Mouse (Mus musculus): ENCODE results near the gene Ikzf2. TPM values are rescaled to one million over a fixed set of nuclear protein-coding genes. Genes with fewer than 3 reads are reported as not detected.

The Ikzf2 gene
- polyA plus RNA-seq, 1 experiment from 2014 or later: 1.9 TPM

DNA sequence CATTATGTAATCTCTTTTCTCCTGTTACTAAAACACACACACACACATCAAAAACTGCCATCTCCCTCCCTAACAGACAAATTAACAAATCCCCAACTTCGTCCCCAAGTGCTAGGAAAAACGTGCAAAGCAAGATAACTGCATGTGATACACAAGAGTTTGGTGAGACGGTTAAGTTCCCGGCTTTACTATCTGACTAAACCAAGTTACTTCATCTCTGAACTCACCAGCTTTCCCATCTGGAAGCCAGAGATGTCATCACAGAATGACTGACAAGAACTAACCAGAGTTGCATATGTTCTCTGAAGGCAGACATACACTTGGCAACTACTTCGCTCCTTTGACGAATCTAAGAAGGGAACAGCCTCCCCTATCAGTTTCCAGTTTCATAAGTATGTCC is 56.5 kb downstream of the Ikzf2 start:
- Histone ChIP-seq H3K27me3 (replicated peaks) (no peaks in the 10 kb centered on the region), H3K36me3 (no peaks in the 10 kb centered on the region), H3K27ac (replicated peaks) (no peak overlapping the region), H3K9ac (no peak overlapping the region), H3K9me3 (no peaks in the 10 kb centered on the region), H3K4me3 (no peak overlapping the region), H3K4me1 (no peaks in the 10 kb centered on the region), H3K4me2 (no peak overlapping the region)
- 56% methylated on average over 6 of the region's 6 CpGs for WGBS
- no peak for ATAC-seq (ENCODE audit: extremely low read depth, insufficient number of reproducible peaks, low FRiP score, low TSS enrichment)

- Histone ChIP-seq H3K4me2 (no peak overlapping the region), H3K4me3 (no peak overlapping the region), H3K9me3 (no peaks in the 10 kb centered on the region), H3K27me3 (replicated peaks) (no peaks in the 10 kb centered on the region), H3K9ac (no peak overlapping the region), H3K4me1 (no peaks in the 10 kb centered on the region), H3K36me3 (no peaks in the 10 kb centered on the region), H3K27ac (replicated peaks) (no peak overlapping the region)
- WGBS: 74% methylated on average over 8 of the region's 8 CpGs
- no peak for ATAC-seq (ENCODE audit: extremely low read depth, insufficient number of reproducible peaks, low FRiP score, low TSS enrichment)
These were observed 57.5 kb downstream of the Ikzf2 start for GRCm38 (mm10) chr1:69629513-69629912.

DNA sequence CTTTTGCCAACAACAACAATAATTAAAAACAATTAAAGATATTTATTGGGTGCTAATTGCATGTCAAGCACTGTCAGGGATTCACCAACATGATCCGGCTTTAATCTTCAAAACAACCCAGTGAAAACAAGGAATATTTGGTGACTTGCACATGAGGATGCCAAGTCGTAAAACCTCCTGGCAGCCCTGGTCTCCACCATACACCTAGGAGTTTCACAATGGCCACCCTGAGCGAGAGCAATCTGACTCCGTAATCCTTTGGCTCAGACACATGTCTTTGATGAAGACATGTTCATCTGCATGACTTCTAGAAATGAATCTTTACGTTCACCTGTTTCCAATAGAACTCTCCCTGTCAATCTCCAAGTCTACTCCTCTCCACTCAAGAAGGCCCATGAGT is 75.0 kb downstream of the Ikzf2 start:
- peaks cover 21% of the 10 kb centered on the region for H3K4me1 ChIP-seq
- WGBS: 90% methylated on average over 5 of the region's 5 CpGs
- H3K9ac ChIP-seq: no peak overlapping the region
- H3K27me3 ChIP-seq (replicated peaks): no peaks in the 10 kb centered on the region
- no peaks in the 10 kb centered on the region for H3K36me3 ChIP-seq
- no peak overlapping the region for H3K27ac ChIP-seq (replicated peaks)
- ATAC-seq (ENCODE audit: extremely low read depth, insufficient number of reproducible peaks, low FRiP score, low TSS enrichment): no peak
- H3K4me2 ChIP-seq: no peak overlapping the region
- no peak overlapping the region for H3K4me3 ChIP-seq
- H3K9me3 ChIP-seq: no peaks in the 10 kb centered on the region

DNA sequence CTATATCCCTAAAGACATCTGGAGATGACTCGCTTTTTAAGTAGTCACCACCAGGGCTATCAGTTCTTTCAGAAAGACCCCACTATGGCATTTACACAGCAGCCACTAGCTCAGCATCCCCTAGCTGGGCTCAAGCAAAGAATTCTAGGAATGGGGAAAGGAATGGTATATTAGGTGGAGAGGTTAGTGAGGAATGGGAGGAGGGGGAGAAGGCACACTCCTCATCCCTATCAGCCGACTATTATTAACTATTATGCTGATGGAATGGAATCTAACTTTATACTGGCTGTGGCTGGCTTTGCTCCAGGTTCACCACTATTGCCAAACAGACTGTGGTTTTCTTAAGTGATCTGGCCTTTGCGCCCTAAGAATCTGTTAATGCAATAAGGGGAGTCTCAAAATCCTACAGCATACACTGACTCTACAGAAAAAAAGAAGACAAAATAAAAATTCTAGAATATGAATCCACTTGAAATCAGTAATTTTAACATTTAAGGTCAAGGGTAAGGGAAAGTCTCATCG is 75.8 kb downstream of the Ikzf2 start:
- 52% methylated on average over 4 of the region's 4 CpGs for WGBS

GRCm38 (mm10) chr1:69610791-69611190 is 76.3 kb downstream of the Ikzf2 start:
- no peaks in the 10 kb centered on the region for H3K36me3 ChIP-seq
- peak overlapping the region; percentile 24; the same call in 1 of the 2 replicates for H3K27ac ChIP-seq (replicated peaks)
- no peak overlapping the region for H3K9ac ChIP-seq
- ATAC-seq (ENCODE audit: extremely low read depth, insufficient number of reproducible peaks, low FRiP score, low TSS enrichment): no peak
- H3K27me3 ChIP-seq (replicated peaks): no peaks in the 10 kb centered on the region
- H3K4me3 ChIP-seq: no peak overlapping the region
- H3K4me1 ChIP-seq: peaks cover 21% of the 10 kb centered on the region
- no peaks in the 10 kb centered on the region for H3K9me3 ChIP-seq
- 63% methylated on average over 7 of the region's 7 CpGs for WGBS
- peak overlapping the region; percentile 33 for H3K4me2 ChIP-seq

More for the DNA sequence above, 75.8 kb downstream of the Ikzf2 start:
- no peaks in the 10 kb centered on the region for H3K27me3 ChIP-seq (replicated peaks)
- H3K27ac ChIP-seq (replicated peaks): peak overlapping the region; percentile 24; the same call in 1 of the 2 replicates
- no peak overlapping the region for H3K4me3 ChIP-seq
- no peak overlapping the region for H3K9ac ChIP-seq
- H3K4me2 ChIP-seq: peak overlapping the region; percentile 33
- ATAC-seq (ENCODE audit: extremely low read depth, insufficient number of reproducible peaks, low FRiP score, low TSS enrichment): no peak
- H3K9me3 ChIP-seq: no peaks in the 10 kb centered on the region
- H3K36me3 ChIP-seq: no peaks in the 10 kb centered on the region
- peaks cover 21% of the 10 kb centered on the region for H3K4me1 ChIP-seq

DNA sequence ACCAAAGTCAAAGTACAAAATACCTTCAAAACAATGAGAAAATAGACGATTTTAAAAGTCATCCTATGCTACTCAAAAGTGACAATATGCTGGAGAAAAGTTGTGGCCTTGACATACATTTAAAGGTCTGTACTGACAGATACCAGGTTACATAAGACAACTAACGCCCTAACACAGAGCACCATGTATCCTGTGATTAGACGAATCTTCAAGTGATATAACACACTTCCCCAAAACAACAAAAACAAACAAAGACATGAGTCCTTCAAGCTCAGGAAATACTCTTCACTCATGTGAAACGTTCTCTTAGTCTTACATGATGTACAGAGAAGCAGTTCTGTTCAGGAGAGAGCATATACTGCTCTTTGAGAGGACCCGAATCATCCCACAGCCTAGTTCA is 78.2 kb downstream of the Ikzf2 start:
- no peak overlapping the region for H3K4me2 ChIP-seq
- no peak overlapping the region for H3K27ac ChIP-seq (replicated peaks)
- no peaks in the 10 kb centered on the region for H3K27me3 ChIP-seq (replicated peaks)
- 58% methylated on average over 5 of the region's 5 CpGs for WGBS
- H3K9ac ChIP-seq: no peak overlapping the region
- no peak for ATAC-seq (ENCODE audit: extremely low read depth, insufficient number of reproducible peaks, low FRiP score, low TSS enrichment)
- H3K9me3 ChIP-seq: no peaks in the 10 kb centered on the region
- H3K36me3 ChIP-seq: no peaks in the 10 kb centered on the region
- peaks cover 25% of the 10 kb centered on the region for H3K4me1 ChIP-seq
- no peak overlapping the region for H3K4me3 ChIP-seq

- H3K4me1 ChIP-seq: peaks cover 28% of the 10 kb centered on the region
- no peak overlapping the region for H3K4me2 ChIP-seq
- no peaks in the 10 kb centered on the region for H3K9me3 ChIP-seq
- H3K4me3 ChIP-seq: no peak overlapping the region
- no peaks in the 10 kb centered on the region for H3K36me3 ChIP-seq
- ATAC-seq (ENCODE audit: extremely low read depth, insufficient number of reproducible peaks, low FRiP score, low TSS enrichment): no peak
- H3K9ac ChIP-seq: no peak overlapping the region
- no peak overlapping the region for H3K27ac ChIP-seq (replicated peaks)
- no peaks in the 10 kb centered on the region for H3K27me3 ChIP-seq (replicated peaks)
- 82% methylated on average over 1 of the region's 1 CpGs for WGBS
These were observed 80.2 kb downstream of the Ikzf2 start for GRCm38 (mm10) chr1:69606844-69607243.

- H3K27me3 ChIP-seq (replicated peaks): no peaks in the 10 kb centered on the region
- no peaks in the 10 kb centered on the region for H3K9me3 ChIP-seq
- no peak overlapping the region for H3K4me2 ChIP-seq
- WGBS: 19% methylated on average over 3 of the region's 3 CpGs
- no peak overlapping the region for H3K4me3 ChIP-seq
- H3K27ac ChIP-seq (replicated peaks): no peak overlapping the region
- H3K36me3 ChIP-seq: no peaks in the 10 kb centered on the region
- no peak overlapping the region for H3K9ac ChIP-seq
- no peak for ATAC-seq (ENCODE audit: extremely low read depth, insufficient number of reproducible peaks, low FRiP score, low TSS enrichment)
- peaks cover 12% of the 10 kb centered on the region for H3K4me1 ChIP-seq
These were observed 82.8 kb downstream of the Ikzf2 start for GRCm38 (mm10) chr1:69604213-69604612.

DNA sequence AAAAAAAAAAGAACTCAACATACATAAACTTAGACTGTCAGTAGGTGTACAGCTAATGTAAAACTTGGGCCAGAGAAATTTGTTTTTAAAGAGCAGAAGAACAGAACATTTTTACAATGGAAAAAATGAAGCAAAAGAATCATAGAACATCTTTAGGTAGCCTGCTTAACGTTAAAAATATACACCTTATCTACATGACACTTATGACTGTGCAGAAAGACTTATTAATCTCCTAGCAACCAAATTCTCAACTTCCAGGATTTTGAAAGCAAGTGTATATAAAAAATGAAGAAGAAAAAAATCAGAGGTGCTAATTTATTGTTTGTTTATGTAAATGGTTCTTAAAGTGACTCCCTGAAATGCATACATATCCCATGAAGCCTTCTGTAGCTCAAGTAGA is 86.1 kb downstream of the Ikzf2 start:
- no peak overlapping the region for H3K4me3 ChIP-seq
- no peak for ATAC-seq (ENCODE audit: extremely low read depth, insufficient number of reproducible peaks, low FRiP score, low TSS enrichment)
- WGBS: 27% methylated on average over 1 of the region's 1 CpGs

GRCm38 (mm10) chr1:69599074-69599772 is 87.8 kb downstream of the Ikzf2 start:
- Histone ChIP-seq H3K4me2 (no peak overlapping the region), H3K36me3 (no peaks in the 10 kb centered on the region), H3K27me3 (replicated peaks) (no peaks in the 10 kb centered on the region), H3K4me3 (no peak overlapping the region), H3K4me1 (peaks cover 7% of the 10 kb centered on the region), H3K27ac (replicated peaks) (no peak overlapping the region), H3K9ac (no peak overlapping the region), H3K9me3 (no peaks in the 10 kb centered on the region)
- 84% methylated on average over 12 of the region's 12 CpGs for WGBS
- no peak for ATAC-seq (ENCODE audit: extremely low read depth, insufficient number of reproducible peaks, low FRiP score, low TSS enrichment)

More for the DNA sequence above, 86.1 kb downstream of the Ikzf2 start:
- no peaks in the 10 kb centered on the region for H3K9me3 ChIP-seq
- no peak overlapping the region for H3K9ac ChIP-seq
- H3K27ac ChIP-seq (replicated peaks): no peak overlapping the region
- H3K36me3 ChIP-seq: no peaks in the 10 kb centered on the region
- no peak overlapping the region for H3K4me2 ChIP-seq
- H3K27me3 ChIP-seq (replicated peaks): no peaks in the 10 kb centered on the region
- H3K4me1 ChIP-seq: peaks cover 8% of the 10 kb centered on the region

GRCm38 (mm10) chr1:69591889-69592288 is 95.2 kb downstream of the Ikzf2 start:
- H3K4me2 ChIP-seq: 0 out of 2 replicates have a peak overlapping the region, but pooled peaks have one; percentile 16

GRCm38 (mm10) chr1:69591328-69591801 is 95.7 kb downstream of the Ikzf2 start:
- peaks cover 11% of the 10 kb centered on the region for H3K4me1 ChIP-seq
- peak overlapping the region; percentile 16; the same call in 1 of the 2 replicates for H3K4me2 ChIP-seq
- ATAC-seq (ENCODE audit: extremely low read depth, insufficient number of reproducible peaks, low FRiP score, low TSS enrichment): no peak
- no peak overlapping the region for H3K4me3 ChIP-seq
- no peak overlapping the region for H3K9ac ChIP-seq
- no peaks in the 10 kb centered on the region for H3K36me3 ChIP-seq
- H3K27me3 ChIP-seq (replicated peaks): no peaks in the 10 kb centered on the region
- no peaks in the 10 kb centered on the region for H3K9me3 ChIP-seq
- H3K27ac ChIP-seq (replicated peaks): no peak overlapping the region
- WGBS: 54% methylated on average over 7 of the region's 7 CpGs

More at GRCm38 (mm10) chr1:69591889-69592288, 95.2 kb downstream of the Ikzf2 start:
- H3K36me3 ChIP-seq: no peaks in the 10 kb centered on the region
- no peaks in the 10 kb centered on the region for H3K9me3 ChIP-seq
- peaks cover 11% of the 10 kb centered on the region for H3K4me1 ChIP-seq
- no peak overlapping the region for H3K27ac ChIP-seq (replicated peaks)
- no peak for ATAC-seq (ENCODE audit: extremely low read depth, insufficient number of reproducible peaks, low FRiP score, low TSS enrichment)
- 53% methylated on average over 6 of the region's 6 CpGs for WGBS
- H3K9ac ChIP-seq: no peak overlapping the region
- no peaks in the 10 kb centered on the region for H3K27me3 ChIP-seq (replicated peaks)
- H3K4me3 ChIP-seq: no peak overlapping the region
